Mouse (Mus musculus) small intestine, adult 2 months (tissue): ENCODE data around the gene Nt5c2. TPM values are rescaled to one million over a fixed set of nuclear protein-coding genes. Genes with fewer than 3 reads are reported as not detected.

Experiments
- H3K27ac ChIP-seq: fragments of 200-500 bp; 2 replicates; pipeline ENCODE4 v1.5.1; 2012; ENCODE audit warnings: low read depth, low read length, control low read depth, inconsistent platforms; ENCODE audit not compliant: insufficient read depth
- H3K27me3 ChIP-seq: fragments of 200-500 bp; 2 replicates; pipeline ENCODE4 v1.6.1; 2012; ENCODE audit warnings: mild to moderate bottlenecking, moderate library complexity, low read length, inconsistent platforms; ENCODE audit not compliant: control insufficient read depth, insufficient read depth
- H3K36me3 ChIP-seq: fragments of 200-500 bp; 2 replicates; pipeline ENCODE4 v1.6.1; 2012; ENCODE audit warnings: mild to moderate bottlenecking, low read length, control low read depth, inconsistent platforms; ENCODE audit not compliant: control insufficient read depth, insufficient read depth
- H3K4me1 ChIP-seq: fragments of 200-500 bp; 2 replicates; pipeline ENCODE4 v1.6.1; 2012; ENCODE audit warnings: low read length, inconsistent platforms, mixed read lengths; ENCODE audit not compliant: control insufficient read depth, insufficient read depth, insufficient read length
- H3K4me3 ChIP-seq: fragments of 200-500 bp; 2 replicates; pipeline ENCODE4 v1.5.1; 2012; ENCODE audit warnings: low read depth, mild to moderate bottlenecking, control low read depth, inconsistent platforms, low read length, moderate library complexity
- CTCF ChIP-seq: fragments of 200-500 bp; IDR thresholded peaks from 2 replicates; pipeline ENCODE4 v1.5.1; 2012; ENCODE audit warnings: low read depth, mild to moderate bottlenecking, control low read depth, inconsistent platforms, low read length, moderate library complexity, mixed read lengths; ENCODE audit not compliant: insufficient replicate concordance, insufficient read length; ENCODE audit errors: extremely low read depth
- POLR2A ChIP-seq: fragments of 200-500 bp; IDR thresholded peaks from 2 replicates; pipeline ENCODE4 v1.6.1; 2012; ENCODE audit warnings: low read depth, mild to moderate bottlenecking, control low read depth, inconsistent platforms, low read length, moderate library complexity
- WGBS: fragments of 180-500 bp; shearing (Covaris S2); methylation state at CpG from one replicate; pipeline ENCODE4 v1.1.7; 2018; 5-methylcytosine and 5-hydroxymethylcytosine counted together
- polyA plus RNA-seq: library from polyadenylated mRNA; depleted of rRNA; stranded (reverse); fragments of >200 nt; gene quantifications from 2 replicates; pipeline ENCODE4 v1.2.3, GENCODE M21; 2012

Gene Nt5c2
- polyA plus RNA-seq, 1 experiment: 6.1 TPM

GRCm38 (mm10) chr19:46971712-46972111 is 43.2 kb downstream of the Nt5c2 start:
- Histone ChIP-seq H3K4me3 (no peak overlapping the region), H3K27ac (no peak overlapping the region), H3K27me3 (no peaks in the 10 kb centered on the region), H3K4me1 (no peaks in the 10 kb centered on the region; the same call in 1 of the 2 replicates), H3K36me3 (no peaks in the 10 kb centered on the region)
- WGBS: 89% methylated on average over 9 of the region's 9 CpGs
- TF ChIP-seq POLR2A (no peak), CTCF (no peak)

GRCm38 (mm10) chr19:46971051-46971689 is 43.8 kb downstream of the Nt5c2 start:
- Histone ChIP-seq H3K27ac (no peak overlapping the region), H3K36me3 (no peaks in the 10 kb centered on the region), H3K4me1 (no peaks in the 10 kb centered on the region; the same call in 1 of the 2 replicates), H3K4me3 (no peak overlapping the region), H3K27me3 (no peaks in the 10 kb centered on the region)
- no peak for TF ChIP-seq POLR2A
- TF ChIP-seq CTCF: no peak
- 80% methylated on average over 8 of the region's 8 CpGs for WGBS

GRCm38 (mm10) chr19:46970121-46970729 is 44.7 kb downstream of the Nt5c2 start:
- Histone ChIP-seq H3K27me3 (no peaks in the 10 kb centered on the region), H3K27ac (0 out of 2 replicates have a peak overlapping the region, but pooled peaks have one; percentile 13), H3K4me3 (no peak overlapping the region), H3K4me1 (no peaks in the 10 kb centered on the region; the same call in 1 of the 2 replicates), H3K36me3 (no peaks in the 10 kb centered on the region)
- 30% methylated on average over 13 of the region's 13 CpGs for WGBS
- TF ChIP-seq CTCF (no peak), POLR2A (no peak)

- H3K36me3 ChIP-seq: no peaks in the 10 kb centered on the region
- no peak overlapping the region for H3K4me3 ChIP-seq
- no peak for TF ChIP-seq CTCF
- no peak for TF ChIP-seq POLR2A
- no peaks in the 10 kb centered on the region for H3K27me3 ChIP-seq
- WGBS: 71% methylated on average over 22 of the region's 22 CpGs
- no peaks in the 10 kb centered on the region; the same call in 1 of the 2 replicates for H3K4me1 ChIP-seq
- no peak overlapping the region for H3K27ac ChIP-seq
These were observed 45.5 kb downstream of the Nt5c2 start for GRCm38 (mm10) chr19:46969286-46969985.

- TF ChIP-seq CTCF (no peak), POLR2A (no peak)
- Histone ChIP-seq H3K27me3 (no peaks in the 10 kb centered on the region), H3K36me3 (no peaks in the 10 kb centered on the region), H3K4me1 (no peaks in the 10 kb centered on the region; the same call in 1 of the 2 replicates), H3K4me3 (no peak overlapping the region), H3K27ac (no peak overlapping the region)
- WGBS: 62% methylated on average over 5 of the region's 5 CpGs
These were observed 46.1 kb downstream of the Nt5c2 start for GRCm38 (mm10) chr19:46968833-46969232.

- TF ChIP-seq CTCF: no peak
- TF ChIP-seq POLR2A: no peak
- no peaks in the 10 kb centered on the region for H3K27me3 ChIP-seq
- H3K36me3 ChIP-seq: no peaks in the 10 kb centered on the region
- 86% methylated on average over 4 of the region's 4 CpGs for WGBS
- no peak overlapping the region for H3K4me3 ChIP-seq
- H3K27ac ChIP-seq: no peak overlapping the region
- H3K4me1 ChIP-seq: no peaks in the 10 kb centered on the region; the same call in 1 of the 2 replicates
These were observed 47.1 kb downstream of the Nt5c2 start for GRCm38 (mm10) chr19:46967861-46968260.

GRCm38 (mm10) chr19:46966330-46966729 is 48.6 kb downstream of the Nt5c2 start:
- H3K4me3 ChIP-seq: no peak overlapping the region
- H3K27me3 ChIP-seq: no peaks in the 10 kb centered on the region
- TF ChIP-seq POLR2A (no peak), CTCF (no peak)
- H3K4me1 ChIP-seq: no peaks in the 10 kb centered on the region; the same call in 1 of the 2 replicates
- H3K27ac ChIP-seq: no peak overlapping the region
- WGBS: 90% methylated on average over 6 of the region's 6 CpGs
- no peaks in the 10 kb centered on the region for H3K36me3 ChIP-seq
